Mouse (Mus musculus): ENCODE measurements at regions not wholly inside any gene's neighbourhood (a gene's known extent, or its start where the extent isn't known, plus 50 kb on each side); places are given as distances from the start of the nearest gene placed in this dataset.

DNA sequence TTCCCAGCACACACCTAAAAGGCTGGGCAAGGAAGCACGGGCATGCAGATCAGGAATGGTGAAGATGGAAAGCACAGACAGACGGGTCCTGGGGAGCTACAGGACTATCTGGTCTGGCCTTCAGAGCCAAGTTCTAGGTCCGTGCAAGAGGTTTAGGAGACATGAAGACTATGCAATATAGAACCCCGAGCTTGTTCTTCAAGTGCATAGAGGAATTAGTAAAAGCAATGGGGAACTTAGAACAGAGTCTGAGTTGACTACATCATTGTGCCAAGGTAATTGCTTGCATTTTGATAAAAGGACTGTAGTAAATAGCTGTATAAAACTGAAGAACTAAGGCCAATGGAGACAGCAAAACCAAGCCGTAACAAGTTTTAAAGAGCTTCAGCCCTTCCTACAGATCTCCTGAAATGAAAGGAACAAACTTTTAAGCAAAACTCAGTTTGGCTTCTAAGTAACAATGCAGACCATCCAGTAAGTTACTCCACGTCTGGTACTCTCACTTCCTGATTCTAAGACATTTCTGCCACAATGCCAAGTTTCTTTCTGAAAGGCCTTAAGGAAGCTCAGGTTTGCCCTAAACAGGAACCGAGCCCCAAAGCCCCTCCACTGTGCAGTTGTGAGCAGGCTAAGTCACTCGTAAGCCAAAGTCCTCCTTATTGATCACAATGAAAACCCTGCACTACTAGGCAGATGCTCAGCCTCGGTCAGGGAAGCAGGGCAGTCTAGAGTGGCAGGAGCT lies 234.0 kb upstream of the Smim15 start:
- no peak for TF ChIP-seq CTCF (IDR thresholded peaks at IDR 0.05)
- DNase-seq (ENCODE audit: low spot score) (no peak), ATAC-seq (ENCODE audit: low FRiP score) (no peak)
- H3K4me3 ChIP-seq (ENCODE audit: low read depth, low read length): no peak overlapping the region
- no peaks in the 10 kb centered on the region for H3K27me3 ChIP-seq (ENCODE audit: insufficient read depth, low read length)
- H3K4me2 ChIP-seq (ENCODE audit: low read depth, low read length, poor library complexity, severe bottlenecking): no peak overlapping the region
- H3K27ac ChIP-seq (ENCODE audit: low read depth, low read length): no peak overlapping the region
- 79% methylated on average over 9 of the region's 9 CpGs for WGBS
- no peaks in the 10 kb centered on the region for H3K9me3 ChIP-seq (ENCODE audit: low read length)
- no peak overlapping the region for H3K9ac ChIP-seq (replicated peaks; ENCODE audit: low read length, poor library complexity, severe bottlenecking)
- H3K36me3 ChIP-seq (ENCODE audit: insufficient read depth, low read length): no peaks in the 10 kb centered on the region
- H3K4me1 ChIP-seq (ENCODE audit: insufficient read depth, low read length): peaks cover 7% of the 10 kb centered on the region; the same call in 1 of the 2 replicates

DNA sequence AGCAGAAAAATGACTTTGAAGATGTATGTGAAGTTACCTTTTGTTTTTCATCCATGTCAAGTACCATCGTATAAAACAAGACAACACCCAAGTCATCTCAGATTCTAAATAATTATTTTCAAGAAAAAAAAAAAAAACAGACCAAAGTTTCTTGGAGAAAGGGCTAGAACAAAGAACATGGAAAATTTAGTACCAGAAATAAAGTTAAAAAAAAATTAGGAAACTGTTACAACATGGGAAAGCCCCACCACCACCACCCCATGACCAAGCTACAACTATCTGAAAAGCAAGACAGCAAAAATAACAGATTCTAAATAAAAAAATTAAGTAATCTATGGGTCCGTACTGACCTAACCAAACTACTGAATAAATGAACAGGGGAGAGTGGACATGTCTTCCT lies 235.3 kb upstream of the Smim15 start:
- Histone ChIP-seq H3K27ac (ENCODE audit: low read depth, low read length) (no peak overlapping the region), H3K4me3 (ENCODE audit: low read depth, low read length) (no peak overlapping the region), H3K9ac (replicated peaks; ENCODE audit: low read length, poor library complexity, severe bottlenecking) (no peak overlapping the region), H3K27me3 (ENCODE audit: insufficient read depth, low read length) (no peaks in the 10 kb centered on the region), H3K4me2 (ENCODE audit: low read depth, low read length, poor library complexity, severe bottlenecking) (no peak overlapping the region), H3K36me3 (ENCODE audit: insufficient read depth, low read length) (no peaks in the 10 kb centered on the region), H3K4me1 (ENCODE audit: insufficient read depth, low read length) (peaks cover 7% of the 10 kb centered on the region; the same call in 1 of the 2 replicates), H3K9me3 (ENCODE audit: low read length) (no peaks in the 10 kb centered on the region)
- TF ChIP-seq CTCF (IDR thresholded peaks at IDR 0.05): no peak
- WGBS: 92% methylated on average over 2 of the region's 2 CpGs
- no peak for DNase-seq (ENCODE audit: low spot score)
- no peak for ATAC-seq (ENCODE audit: low FRiP score)

- ATAC-seq (ENCODE audit: low FRiP score) (no peak), DNase-seq (ENCODE audit: low spot score) (no peak)
- Histone ChIP-seq H3K9me3 (ENCODE audit: low read length) (no peaks in the 10 kb centered on the region), H3K27me3 (ENCODE audit: insufficient read depth, low read length) (no peaks in the 10 kb centered on the region), H3K4me2 (ENCODE audit: low read depth, low read length, poor library complexity, severe bottlenecking) (no peak overlapping the region), H3K9ac (replicated peaks; ENCODE audit: low read length, poor library complexity, severe bottlenecking) (no peak overlapping the region), H3K4me1 (ENCODE audit: insufficient read depth, low read length) (0 out of 2 replicates have a peak, but pooled peaks cover 2% of the 10 kb centered on the region), H3K27ac (ENCODE audit: low read depth, low read length) (no peak overlapping the region), H3K4me3 (ENCODE audit: low read depth, low read length) (no peak overlapping the region), H3K36me3 (ENCODE audit: insufficient read depth, low read length) (no peaks in the 10 kb centered on the region)
- 100% methylated on average over 1 of the region's 1 CpGs for WGBS
- TF ChIP-seq CTCF (IDR thresholded peaks at IDR 0.05): peak; percentile 49
Observed at GRCm38 (mm10) chr13:107804418-107804817, 239.8 kb upstream of the Smim15 start.

DNA sequence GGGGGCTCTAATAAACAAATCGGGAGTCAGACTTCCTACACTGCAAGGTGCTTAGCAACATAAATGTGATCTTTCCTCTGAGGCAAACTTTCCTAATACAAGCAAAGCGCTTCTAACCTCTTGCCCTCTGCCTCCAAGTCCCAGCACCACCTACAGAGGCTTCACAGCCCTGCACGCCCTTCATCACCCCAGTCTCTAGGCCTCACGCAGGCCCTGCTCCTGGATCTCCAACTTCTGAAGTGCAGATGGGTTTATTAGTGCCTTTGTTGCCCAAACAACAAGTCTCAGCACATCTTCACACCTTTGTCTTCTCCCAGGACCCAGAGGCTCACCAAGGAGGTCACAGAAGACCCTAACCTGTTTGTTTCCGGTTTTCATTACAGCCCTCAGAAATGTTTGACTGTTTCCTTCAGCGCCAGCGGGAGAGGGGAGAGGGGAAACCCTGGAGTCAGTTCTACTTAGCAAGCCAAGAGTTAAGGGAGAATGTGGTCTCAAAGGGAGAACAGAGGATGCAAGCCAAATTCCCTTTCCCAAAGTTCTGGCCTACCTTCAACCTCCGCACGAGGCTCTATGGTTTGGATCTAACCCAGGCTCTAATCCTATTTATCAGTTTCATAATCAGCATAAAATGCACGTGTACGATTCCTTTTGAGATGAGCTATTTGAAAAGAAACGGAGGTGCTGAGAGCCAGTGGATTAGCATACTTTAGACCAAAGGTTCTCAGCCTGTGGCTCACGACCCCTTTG lies 244.9 kb upstream of the Smim15 start:
- Histone ChIP-seq H3K4me3 (ENCODE audit: low read depth, low read length) (no peak overlapping the region), H3K9me3 (ENCODE audit: low read length) (no peaks in the 10 kb centered on the region), H3K4me2 (ENCODE audit: low read depth, low read length, poor library complexity, severe bottlenecking) (no peak overlapping the region), H3K9ac (replicated peaks; ENCODE audit: low read length, poor library complexity, severe bottlenecking) (no peak overlapping the region), H3K27ac (ENCODE audit: low read depth, low read length) (no peak overlapping the region), H3K4me1 (ENCODE audit: insufficient read depth, low read length) (0 out of 2 replicates have a peak, but pooled peaks cover 5% of the 10 kb centered on the region), H3K27me3 (ENCODE audit: insufficient read depth, low read length) (no peaks in the 10 kb centered on the region), H3K36me3 (ENCODE audit: insufficient read depth, low read length) (no peaks in the 10 kb centered on the region)
- no peak for DNase-seq (ENCODE audit: low spot score)
- ATAC-seq (ENCODE audit: low FRiP score): no peak
- WGBS: 21% methylated on average over 13 of the region's 13 CpGs
- TF ChIP-seq CTCF (IDR thresholded peaks at IDR 0.05): no peak

GRCm38 (mm10) chr13:107798144-107798543 lies 246.1 kb upstream of the Smim15 start:
- TF ChIP-seq CTCF (IDR thresholded peaks at IDR 0.05): no peak
- Histone ChIP-seq H3K4me3 (ENCODE audit: low read depth, low read length) (no peak overlapping the region), H3K27me3 (ENCODE audit: insufficient read depth, low read length) (no peaks in the 10 kb centered on the region), H3K27ac (ENCODE audit: low read depth, low read length) (no peak overlapping the region), H3K4me2 (ENCODE audit: low read depth, low read length, poor library complexity, severe bottlenecking) (no peak overlapping the region), H3K36me3 (ENCODE audit: insufficient read depth, low read length) (no peaks in the 10 kb centered on the region), H3K9ac (replicated peaks; ENCODE audit: low read length, poor library complexity, severe bottlenecking) (no peak overlapping the region), H3K9me3 (ENCODE audit: low read length) (no peaks in the 10 kb centered on the region), H3K4me1 (ENCODE audit: insufficient read depth, low read length) (peaks cover 5% of the 10 kb centered on the region; the same call in 1 of the 2 replicates)
- WGBS: 67% methylated on average over 7 of the region's 7 CpGs
- ATAC-seq (ENCODE audit: low FRiP score) (no peak), DNase-seq (ENCODE audit: low spot score) (no peak)

- no peak overlapping the region for H3K27ac ChIP-seq (ENCODE audit: low read depth, low read length)
- peaks cover 4% of the 10 kb centered on the region; the same call in 1 of the 2 replicates for H3K4me1 ChIP-seq (ENCODE audit: insufficient read depth, low read length)
- no peaks in the 10 kb centered on the region for H3K27me3 ChIP-seq (ENCODE audit: insufficient read depth, low read length)
- H3K9me3 ChIP-seq (ENCODE audit: low read length): no peaks in the 10 kb centered on the region
- H3K9ac ChIP-seq (replicated peaks; ENCODE audit: low read length, poor library complexity, severe bottlenecking): no peak overlapping the region
- H3K36me3 ChIP-seq (ENCODE audit: insufficient read depth, low read length): no peaks in the 10 kb centered on the region
- WGBS: 71% methylated on average over 3 of the region's 3 CpGs
- no peak overlapping the region for H3K4me3 ChIP-seq (ENCODE audit: low read depth, low read length)
- TF ChIP-seq CTCF (IDR thresholded peaks at IDR 0.05): no peak
- no peak overlapping the region for H3K4me2 ChIP-seq (ENCODE audit: low read depth, low read length, poor library complexity, severe bottlenecking)
- ATAC-seq (ENCODE audit: low FRiP score) (no peak), DNase-seq (ENCODE audit: low spot score) (no peak)
Observed at GRCm38 (mm10) chr13:107795516-107795915, 248.7 kb upstream of the Smim15 start.

All from midbrain, postnatal 0 days (tissue).